Comparison of ENCODE assay signal across 8 mouse cellular contexts in genomic region chr11:96977606-96978400, GRCm38 (mm10). TPM values are rescaled to one million over a fixed set of nuclear protein-coding genes. Genes with fewer than 3 reads are reported as not detected.
DNase-seq lines count a peak whose midpoint lies in the region; ATAC-seq and TF ChIP-seq lines count a peak whose summit lies in the region.

No protein-coding gene starts in this region.

- peak overlapping the region; percentile 95 for H3K9ac ChIP-seq in embryonic facial prominence, embryonic 14.5 days (ENCODE audit: low read depth, low read length)
- H3K9ac ChIP-seq in heart, adult 2 months (ENCODE audit: low read depth, low read length), result peak overlapping the region; percentile 99
- H3K9ac ChIP-seq in limb, embryonic 13.5 days, result peak overlapping the region; percentile 95
- peak overlapping the region; percentile 92 for H3K9ac ChIP-seq in midbrain, embryonic 16.5 days (ENCODE audit: low read depth, low read length)

- peak overlapping the region; percentile 96 for H3K4me3 ChIP-seq in embryonic facial prominence, embryonic 14.5 days (ENCODE audit: low read depth, low read length)
- H3K4me3 ChIP-seq in heart, adult 2 months, result peak overlapping the region; percentile 93
- peak overlapping the region; percentile 81 for H3K4me3 ChIP-seq in limb, embryonic 13.5 days
- peak overlapping the region; percentile 76 for H3K4me3 ChIP-seq in midbrain, embryonic 16.5 days (ENCODE audit: low read depth, low read length)

- no peak for TF ChIP-seq EP300 in heart, adult 2 months (IDR thresholded peaks at IDR 0.05; ENCODE audit: insufficient read depth, low read depth, low read length)

- no peaks in the 10 kb centered on the region for H3K9me3 ChIP-seq in embryonic facial prominence, embryonic 14.5 days (ENCODE audit: control insufficient read depth, low read length)
- no peaks in the 10 kb centered on the region for H3K9me3 ChIP-seq in limb, embryonic 13.5 days
- no peaks in the 10 kb centered on the region for H3K9me3 ChIP-seq in midbrain, embryonic 16.5 days (replicated peaks; ENCODE audit: control insufficient read depth, low read length, poor library complexity, severe bottlenecking)

- intact Hi-C loops in heart, adult 2 months (cut with DNase I), result loop anchor here (5.0 kb wide), 1 partner anchor 209 kb away; the partner anchor contains the start of gene Kpnb1

- no peaks in the 10 kb centered on the region for H3K36me3 ChIP-seq in embryonic facial prominence, embryonic 14.5 days (ENCODE audit: control insufficient read depth, insufficient read depth, low read length)
- H3K36me3 ChIP-seq in heart, adult 2 months (ENCODE audit: control insufficient read depth, insufficient read depth, low read length), result 0 out of 2 replicates have a peak, but pooled peaks cover 2% of the 10 kb centered on the region
- H3K36me3 ChIP-seq in limb, embryonic 13.5 days, result no peaks in the 10 kb centered on the region
- H3K36me3 ChIP-seq in midbrain, embryonic 16.5 days (ENCODE audit: control insufficient read depth, insufficient read depth, low read length), result no peaks in the 10 kb centered on the region

- peak; percentile 96 for ATAC-seq in embryonic facial prominence, embryonic 14.5 days (ENCODE audit: low read depth)
- peak; percentile 98 for ATAC-seq in limb, embryonic 13.5 days (ENCODE audit: low FRiP score, low read depth)
- ATAC-seq in midbrain, embryonic 16.5 days, result peak; percentile 98

- H3K79me2 ChIP-seq in heart, adult 2 months (replicated peaks; ENCODE audit: control insufficient read depth, insufficient read depth, low read length), result peaks cover 2% of the 10 kb centered on the region; the same call in 1 of the 2 replicates

- H3K4me1 ChIP-seq in embryonic facial prominence, embryonic 14.5 days (ENCODE audit: control insufficient read depth, insufficient read depth, low read length), result peaks cover 37% of the 10 kb centered on the region
- peaks cover 18% of the 10 kb centered on the region for H3K4me1 ChIP-seq in heart, adult 2 months (ENCODE audit: control insufficient read depth, insufficient read depth, low read length)
- peaks cover 27% of the 10 kb centered on the region for H3K4me1 ChIP-seq in limb, embryonic 13.5 days
- peaks cover 31% of the 10 kb centered on the region for H3K4me1 ChIP-seq in midbrain, embryonic 16.5 days (ENCODE audit: control insufficient read depth, insufficient read depth, low read length)

- H3K27me3 ChIP-seq in embryonic facial prominence, embryonic 14.5 days (replicated peaks; ENCODE audit: control insufficient read depth, insufficient read depth, low read length), result no peaks in the 10 kb centered on the region
- H3K27me3 ChIP-seq in heart, adult 2 months (ENCODE audit: control insufficient read depth, insufficient read depth, low read length), result no peaks in the 10 kb centered on the region
- 0 out of 2 replicates have a peak, but pooled peaks cover 4% of the 10 kb centered on the region for H3K27me3 ChIP-seq in limb, embryonic 13.5 days
- H3K27me3 ChIP-seq in midbrain, embryonic 16.5 days (ENCODE audit: control insufficient read depth, insufficient read depth, low read depth, low read length), result no peaks in the 10 kb centered on the region

- peak; percentile 100 for DNase-seq in 416B (ENCODE audit: low read depth)
- peak; percentile 94 to 97 for DNase-seq in adrenal gland, postnatal 4 days (ENCODE audit: low spot score in 2 of 2)
- DNase-seq in embryonic facial prominence, embryonic 14.5 days (ENCODE audit: low spot score), result peak; percentile 100
- peak; percentile 97 to 100 for DNase-seq in heart, adult 2 months
- DNase-seq in kidney, adult 8-10 months, result peak; percentile 100
- peak; percentile 96 to 98 for DNase-seq in spleen, postnatal 10 days (ENCODE audit: low spot score in 2 of 2)

- WGBS in embryonic facial prominence, embryonic 14.5 days, result under 1% methylated on average over 38 of the region's 45 CpGs
- under 1% methylated on average over 45 of the region's 45 CpGs for WGBS in heart, adult 2 months
- WGBS in limb, embryonic 13.5 days, result under 1% methylated on average over 45 of the region's 45 CpGs
- under 1% methylated on average over 45 of the region's 45 CpGs for WGBS in midbrain, embryonic 16.5 days

- H3K4me2 ChIP-seq in embryonic facial prominence, embryonic 14.5 days (ENCODE audit: low read depth, low read length), result peak overlapping the region; percentile 91
- peak overlapping the region; percentile 95 for H3K4me2 ChIP-seq in limb, embryonic 13.5 days (replicated peaks)
- peak overlapping the region; percentile 91 for H3K4me2 ChIP-seq in midbrain, embryonic 16.5 days (ENCODE audit: low read length)

- peak overlapping the region; percentile 96 for H3K27ac ChIP-seq in embryonic facial prominence, embryonic 14.5 days (replicated peaks; ENCODE audit: low read depth, low read length)
- peak overlapping the region; percentile 99 for H3K27ac ChIP-seq in heart, adult 2 months
- H3K27ac ChIP-seq in limb, embryonic 13.5 days, result peak overlapping the region; percentile 92
- H3K27ac ChIP-seq in midbrain, embryonic 16.5 days (ENCODE audit: low read length), result peak overlapping the region; percentile 98

- no peak for TF ChIP-seq CTCF in heart, adult 2 months (IDR thresholded peaks at IDR 0.05)

- peak; percentile 95 for TF ChIP-seq POLR2A in heart, adult 2 months (IDR thresholded peaks at IDR 0.05; ENCODE audit: insufficient read depth, low read depth, low read length)

RNA-seq across cellular contexts. Expression of gene Sp2, which starts 5.0 kb away (rescaled TPM):
- total RNA-seq in adrenal gland, postnatal 4 days (2021), result 10 to 100 TPM; 23.3 to 26.0 TPM
- polyA plus RNA-seq in embryonic facial prominence, embryonic 14.5 days (2014; fragmentation: Nextera tagmentation; extraction: Ambion mirVana), result 15.2 and 16.2 TPM in 2 replicates
- total RNA-seq in heart, adult 2 months (2021), result 10 to 100 TPM; 10.4 to 12.4 TPM
- polyA plus RNA-seq in heart, adult 2 months (2012; rRNA removed), result 10.3 and 12.3 TPM in 2 replicates
- polyA plus RNA-seq in limb, embryonic 13.5 days (2015; fragmentation: Nextera tagmentation; extraction: Ambion mirVana), result 16.9 and 18.7 TPM in 2 replicates
- polyA plus RNA-seq in midbrain, embryonic 16.5 days (2015; fragmentation: Nextera tagmentation; extraction: Ambion mirVana), result 15.4 and 16.8 TPM in 2 replicates

RNA-seq across cellular contexts. Expression of gene Pnpo, which starts 34.0 kb away (rescaled TPM):
- total RNA-seq in adrenal gland, postnatal 4 days (2021), result 10 to 100 TPM; 27.5 to 35.0 TPM
- polyA plus RNA-seq in embryonic facial prominence, embryonic 14.5 days (2014; fragmentation: Nextera tagmentation; extraction: Ambion mirVana), result 26.8 and 27.4 TPM in 2 replicates
- total RNA-seq in heart, adult 2 months (2021), result 10 to 100 TPM; 12.9 to 13.0 TPM
- 21.3 and 22.0 TPM in 2 replicates for polyA plus RNA-seq in heart, adult 2 months (2012; rRNA removed)
- 21.2 and 25.0 TPM in 2 replicates for polyA plus RNA-seq in limb, embryonic 13.5 days (2015; fragmentation: Nextera tagmentation; extraction: Ambion mirVana)
- 32.2 and 32.5 TPM in 2 replicates for polyA plus RNA-seq in midbrain, embryonic 16.5 days (2015; fragmentation: Nextera tagmentation; extraction: Ambion mirVana)

RNA-seq across cellular contexts. Expression of gene Sp6, which starts 35.4 kb away (rescaled TPM):
- total RNA-seq in adrenal gland, postnatal 4 days (2021), result under 1 TPM; 0.42 TPM
- 2.1 and 2.9 TPM in 2 replicates for polyA plus RNA-seq in embryonic facial prominence, embryonic 14.5 days (2014; fragmentation: Nextera tagmentation; extraction: Ambion mirVana)
- under 1 TPM; 0.11 to 0.21 TPM for total RNA-seq in heart, adult 2 months (2021)
- polyA plus RNA-seq in heart, adult 2 months (2012; rRNA removed), result 0.21 and 0.23 TPM in 2 replicates
- 3.6 and 4.3 TPM in 2 replicates for polyA plus RNA-seq in limb, embryonic 13.5 days (2015; fragmentation: Nextera tagmentation; extraction: Ambion mirVana)
- 0.26 and 0.35 TPM in 2 replicates for polyA plus RNA-seq in midbrain, embryonic 16.5 days (2015; fragmentation: Nextera tagmentation; extraction: Ambion mirVana)

RNA-seq across cellular contexts. Expression of gene Prr15l, which starts 49.9 kb away (rescaled TPM):
- total RNA-seq in adrenal gland, postnatal 4 days (2021), result 1 to 10 TPM in 1 of 2 experiments, under 1 TPM in 1; 0.28 to 7.8 TPM
- polyA plus RNA-seq in embryonic facial prominence, embryonic 14.5 days (2014; fragmentation: Nextera tagmentation; extraction: Ambion mirVana), result 3.1 and 4.7 TPM in 2 replicates
- 1 to 10 TPM in 1 of 2 experiments, under 1 TPM in 1; 0.93 to 2.1 TPM for total RNA-seq in heart, adult 2 months (2021)
- polyA plus RNA-seq in heart, adult 2 months (2012; rRNA removed), result 0.70 and 2.5 TPM in 2 replicates
- 0.60 and 0.97 TPM in 2 replicates for polyA plus RNA-seq in limb, embryonic 13.5 days (2015; fragmentation: Nextera tagmentation; extraction: Ambion mirVana)
- polyA plus RNA-seq in midbrain, embryonic 16.5 days (2015; fragmentation: Nextera tagmentation; extraction: Ambion mirVana), result 0.24 and 0.51 TPM in 2 replicates

RNA-seq across cellular contexts. Expression of gene Scrn2, which starts 51.9 kb away (rescaled TPM):
- total RNA-seq in adrenal gland, postnatal 4 days (2021), result 10 to 100 TPM; 28.8 to 29.7 TPM
- 14.7 and 16.1 TPM in 2 replicates for polyA plus RNA-seq in embryonic facial prominence, embryonic 14.5 days (2014; fragmentation: Nextera tagmentation; extraction: Ambion mirVana)
- 10 to 100 TPM; 12.6 TPM for total RNA-seq in heart, adult 2 months (2021)
- 13.0 and 16.3 TPM in 2 replicates for polyA plus RNA-seq in heart, adult 2 months (2012; rRNA removed)
- 27.2 and 27.7 TPM in 2 replicates for polyA plus RNA-seq in limb, embryonic 13.5 days (2015; fragmentation: Nextera tagmentation; extraction: Ambion mirVana)
- 13.7 and 16.7 TPM in 2 replicates for polyA plus RNA-seq in midbrain, embryonic 16.5 days (2015; fragmentation: Nextera tagmentation; extraction: Ambion mirVana)

Comparison
In these comparisons a context has a peak if more than half of its experiments do, and no peak if none do; other contexts are left out.
1. Peak in every context shown above with its lines: DNase-seq, ATAC-seq, H3K4me3 ChIP-seq and H3K27ac ChIP-seq.